Mouse (Mus musculus) gastrocnemius, adult 18-20 months (tissue): Measurements from ENCODE around the gene Pex5. TPM values are rescaled to one million over a fixed set of nuclear protein-coding genes. Genes with fewer than 3 reads are reported as not detected.
"Not testable (repeated sequence)": the region's sequence is repeated elsewhere in the genome, so short reads cannot be mapped to it uniquely, and the experiment has no call there.

Source experiments
- DNase-seq: peaks from one replicate; pipeline ENCODE4 v3.0.0; 2021; ENCODE audit warnings: low spot score
- total RNA-seq, 2 experiments: library from RNA; stranded (reverse); gene quantifications; 2 replicates each; pipeline ENCODE4 v1.2.3; 2021

Pex5 gene
- total RNA-seq, 2 experiments from 2014 or later, result 20.2 to 20.6 TPM

- peak; percentile 35 for DNase-seq
These were observed 13.1 kb upstream of the Pex5 start for GRCm38 (mm10) chr6:124427791-124428576.

- no peak for DNase-seq
These were observed 12.4 kb upstream of the Pex5 start for GRCm38 (mm10) chr6:124427289-124427688.

- DNase-seq, result no peak
These were observed 11.7 kb upstream of the Pex5 start for GRCm38 (mm10) chr6:124426604-124427003.

DNA sequence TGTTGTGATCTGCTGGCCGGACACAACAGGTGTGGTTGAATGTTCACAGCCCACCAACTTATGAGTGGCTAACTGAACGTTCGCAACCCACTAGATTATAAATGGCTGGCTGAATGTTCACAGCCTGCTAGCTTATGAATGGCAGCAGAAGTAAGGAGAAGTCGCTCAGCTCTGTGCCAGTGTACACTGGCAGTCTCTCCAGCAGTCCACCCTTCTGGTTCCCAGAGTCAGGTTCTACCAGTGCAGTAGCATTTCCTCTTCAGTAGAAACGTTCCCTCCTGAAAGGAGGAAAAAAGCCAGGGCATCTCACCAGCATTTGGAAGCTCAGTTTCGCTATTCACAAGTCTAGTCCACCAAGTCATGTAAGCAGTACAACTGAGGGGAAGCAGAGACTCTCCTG lies 10.7 kb upstream of the Pex5 start:
- DNase-seq, result no peak

DNA sequence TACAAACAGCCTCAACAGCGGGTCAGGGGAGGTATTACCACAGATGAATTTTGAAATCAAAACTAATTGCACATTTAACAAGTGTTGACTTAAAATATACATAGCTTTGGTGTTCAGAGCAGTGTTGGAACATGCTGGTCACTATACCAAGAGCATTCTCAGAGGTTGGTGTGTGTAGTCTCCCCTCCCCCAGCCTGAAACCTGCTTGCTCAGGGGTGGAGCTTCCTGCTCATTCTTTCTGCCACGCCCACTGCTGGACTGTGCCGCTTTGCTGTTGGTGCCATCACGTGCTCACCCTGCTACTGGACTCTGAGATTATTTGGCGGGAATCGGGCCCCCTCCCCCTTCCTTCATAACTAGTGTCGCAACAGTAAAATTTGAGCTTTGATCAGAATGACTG lies 10.2 kb upstream of the Pex5 start:
- DNase-seq, result not testable (repeated sequence)

DNA sequence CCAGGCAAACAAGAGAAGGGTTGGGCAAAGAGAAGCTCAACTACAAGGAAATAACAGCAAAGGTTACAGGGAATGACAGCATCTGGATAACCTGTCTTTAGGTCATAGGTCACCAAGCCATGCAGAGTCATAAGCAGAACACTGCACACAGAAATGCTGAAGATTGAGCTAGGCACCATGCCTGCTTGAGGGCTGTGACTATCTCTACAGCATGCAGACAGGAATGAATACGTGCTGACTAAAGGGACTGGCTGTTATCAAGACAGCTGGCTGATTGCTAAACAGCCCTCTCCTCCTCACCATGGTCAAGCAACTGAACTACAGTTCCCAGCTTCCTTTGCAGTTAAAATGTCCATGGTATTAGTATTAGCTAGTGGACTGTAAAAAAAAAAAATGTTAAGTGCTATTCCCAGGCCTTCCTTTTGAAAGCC lies 9.2 kb upstream of the Pex5 start:
- DNase-seq, result no peak

GRCm38 (mm10) chr6:124418686-124419085 lies 3.8 kb upstream of the Pex5 start:
- DNase-seq, result no peak

DNA sequence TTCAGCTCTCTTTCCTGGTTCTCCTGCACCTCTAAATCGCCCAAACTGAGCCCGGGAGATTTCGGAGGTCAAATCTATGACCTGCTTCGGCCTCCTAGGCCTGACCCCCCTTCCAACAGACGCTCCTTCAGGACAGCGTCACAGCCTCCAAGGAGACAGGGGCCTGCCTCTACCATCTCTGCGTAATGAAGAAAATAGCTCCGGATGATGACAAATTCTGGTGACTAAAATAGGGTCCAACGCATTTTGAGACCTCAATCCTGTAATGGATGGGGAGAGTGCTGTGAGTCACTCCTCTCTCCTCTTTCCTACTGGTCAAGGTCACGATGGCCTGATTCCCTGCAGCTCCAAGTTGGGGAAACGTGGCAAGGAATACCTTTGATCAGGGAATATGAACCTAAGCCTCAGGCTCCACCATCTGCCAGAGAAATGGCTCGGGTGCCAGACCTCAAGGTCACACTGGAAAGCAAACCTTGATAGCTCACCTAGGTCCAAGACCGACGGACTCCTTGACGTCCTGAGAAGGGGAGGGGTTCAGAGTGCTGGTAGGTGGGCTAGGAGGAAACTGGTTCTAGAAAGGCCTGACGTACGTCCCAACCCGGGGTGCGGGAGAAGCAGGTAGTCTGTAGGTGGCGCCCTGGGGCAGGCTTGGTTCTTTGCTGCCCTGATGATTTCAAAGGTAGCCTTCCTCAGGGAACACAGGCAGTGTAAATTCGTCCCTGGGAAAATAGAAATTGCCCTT lies 651 bp upstream of the Pex5 start:
- peak; percentile 83 for DNase-seq

DNA sequence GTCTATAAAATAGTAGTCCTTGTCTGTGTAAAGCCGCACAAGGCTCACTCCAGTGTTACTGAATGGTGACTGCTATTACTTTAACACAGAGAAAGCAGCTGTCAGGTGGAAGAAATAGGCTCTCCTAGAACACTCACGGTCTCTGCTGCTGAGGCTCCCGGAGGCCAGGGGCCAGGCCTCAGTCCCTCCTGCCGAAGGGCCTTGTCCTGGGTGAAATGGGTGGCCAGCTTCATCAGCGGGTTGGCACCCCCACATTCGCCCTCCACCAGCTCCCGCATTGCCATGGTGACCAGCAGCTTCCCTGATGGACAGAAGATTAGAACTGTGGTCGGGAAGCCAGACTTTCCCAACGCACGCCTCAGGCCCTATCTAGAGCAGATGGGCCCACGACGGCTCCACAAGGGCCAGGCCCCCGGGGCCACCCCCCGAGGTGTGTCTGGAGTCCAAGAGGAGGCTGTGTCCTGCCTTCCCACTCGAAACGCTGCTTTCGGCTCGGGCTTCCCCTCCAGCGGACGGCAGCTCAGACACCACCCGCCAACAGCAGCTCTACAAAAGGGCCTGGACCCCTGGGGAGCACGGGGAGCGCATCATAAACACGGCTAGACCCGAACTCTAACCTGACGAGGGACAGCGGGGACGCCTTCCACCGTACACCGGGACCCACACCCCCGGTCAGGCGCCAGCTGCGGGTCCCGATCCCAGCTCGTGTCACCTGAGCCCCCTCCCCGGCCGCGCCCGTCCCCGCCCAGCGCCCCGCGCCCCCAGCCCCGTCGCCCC lies 529 bp downstream of the Pex5 start:
- peak; percentile 15 for DNase-seq

DNA sequence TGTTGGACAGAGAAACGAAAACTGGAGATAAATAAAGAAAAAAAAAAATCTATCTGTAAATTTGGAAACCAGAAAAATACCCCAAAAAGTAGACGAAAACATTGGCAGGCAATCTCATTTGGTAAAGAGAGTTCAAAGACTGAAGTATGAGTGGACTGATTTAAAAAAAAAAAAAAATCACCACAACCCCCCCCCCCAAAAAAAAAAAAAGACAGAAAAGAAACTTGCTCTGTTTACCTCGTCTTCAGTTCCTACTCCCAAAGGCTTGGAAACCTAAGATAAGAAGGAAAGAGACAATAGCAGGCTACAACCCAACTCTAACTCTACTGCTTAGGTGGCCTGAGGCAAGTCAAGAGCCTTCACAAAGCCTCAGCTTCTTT lies 1.1 kb downstream of the Pex5 start:
- DNase-seq, result no peak

DNA sequence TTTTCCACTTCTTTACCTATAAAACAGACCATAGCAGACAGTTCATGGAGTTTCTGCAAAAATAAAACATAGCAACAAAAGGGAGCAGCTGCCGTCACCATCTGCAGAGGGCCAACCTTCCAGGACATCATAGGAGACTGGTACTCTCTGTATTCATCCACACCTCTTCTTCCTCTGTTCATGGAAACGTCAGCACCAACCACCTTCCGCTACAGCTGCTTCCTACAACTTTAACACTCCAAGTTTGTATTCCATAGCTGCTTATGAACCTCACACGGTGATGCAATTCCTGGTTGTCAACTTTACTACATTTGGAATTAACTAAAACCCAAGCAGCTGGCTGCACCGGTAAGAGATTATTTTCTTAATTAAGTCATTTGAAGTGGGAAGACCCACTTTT lies 6.5 kb downstream of the Pex5 start:
- no peak for DNase-seq

DNA sequence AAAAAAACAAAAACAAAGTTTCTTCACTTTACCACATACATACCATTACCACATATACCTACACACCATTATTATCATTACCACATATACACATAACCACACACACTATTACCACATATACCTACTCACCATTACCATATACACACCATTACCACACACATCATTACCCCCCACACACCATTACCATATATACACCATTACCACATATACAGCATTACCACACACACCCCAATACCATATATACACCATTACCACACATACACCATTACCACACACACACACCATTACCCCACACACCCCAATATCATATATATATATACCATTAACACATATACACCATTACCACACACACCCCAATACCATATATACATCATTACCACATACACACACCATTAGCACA lies 7.7 kb downstream of the Pex5 start:
- no peak for DNase-seq

DNA sequence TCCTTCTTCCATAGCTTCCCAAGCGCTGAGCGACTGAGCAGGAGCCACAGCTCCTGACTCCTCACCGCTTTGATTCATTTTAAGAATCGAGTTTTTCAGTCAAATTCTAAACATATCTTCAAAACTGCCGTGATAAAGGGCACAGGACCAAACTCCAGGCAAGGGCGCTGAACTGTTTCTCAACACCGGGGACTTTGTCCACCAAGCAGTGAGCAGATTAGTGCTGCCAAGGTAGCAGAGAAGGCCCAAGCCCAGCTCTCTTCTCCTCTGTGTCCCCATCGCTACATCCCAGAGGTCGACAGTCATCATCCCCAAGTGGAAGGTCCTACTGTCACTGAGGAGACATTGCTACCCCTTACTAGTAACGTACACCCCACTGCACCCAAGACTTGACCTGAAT lies 8.5 kb downstream of the Pex5 start:
- no peak for DNase-seq

DNA sequence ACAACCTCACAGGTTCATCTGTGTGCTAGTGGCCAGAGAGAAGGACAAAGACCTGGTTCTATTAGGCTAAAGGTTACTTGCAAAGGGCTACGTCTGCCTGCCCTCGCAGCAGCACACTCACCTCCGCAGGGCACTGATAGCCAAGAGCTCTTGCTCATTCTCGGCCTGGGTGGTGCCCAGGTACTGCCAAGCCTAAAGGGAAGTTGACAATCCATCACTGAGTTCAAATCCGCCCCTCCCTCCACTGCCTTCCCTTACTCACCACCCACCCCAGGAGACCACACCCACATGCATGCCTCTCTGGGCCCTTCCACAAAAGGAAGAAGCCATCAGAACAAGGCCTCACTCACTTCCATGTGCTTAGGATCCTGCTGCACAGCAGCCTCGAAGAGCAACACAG lies 15.1 kb downstream of the Pex5 start:
- no peak for DNase-seq

- DNase-seq, result not testable (repeated sequence)
These were observed 19.9 kb downstream of the Pex5 start for GRCm38 (mm10) chr6:124394991-124395390.

- DNase-seq, result no peak
These were observed 34.7 kb downstream of the Pex5 start for GRCm38 (mm10) chr6:124380142-124380541.

- DNase-seq, result peak; percentile 59
These were observed 35.5 kb downstream of the Pex5 start for GRCm38 (mm10) chr6:124379331-124379730.

GRCm38 (mm10) chr6:124377494-124378255 lies 37.2 kb downstream of the Pex5 start:
- no peak for DNase-seq

- no peak for DNase-seq
These were observed 38.6 kb downstream of the Pex5 start for GRCm38 (mm10) chr6:124376311-124376710.

DNA sequence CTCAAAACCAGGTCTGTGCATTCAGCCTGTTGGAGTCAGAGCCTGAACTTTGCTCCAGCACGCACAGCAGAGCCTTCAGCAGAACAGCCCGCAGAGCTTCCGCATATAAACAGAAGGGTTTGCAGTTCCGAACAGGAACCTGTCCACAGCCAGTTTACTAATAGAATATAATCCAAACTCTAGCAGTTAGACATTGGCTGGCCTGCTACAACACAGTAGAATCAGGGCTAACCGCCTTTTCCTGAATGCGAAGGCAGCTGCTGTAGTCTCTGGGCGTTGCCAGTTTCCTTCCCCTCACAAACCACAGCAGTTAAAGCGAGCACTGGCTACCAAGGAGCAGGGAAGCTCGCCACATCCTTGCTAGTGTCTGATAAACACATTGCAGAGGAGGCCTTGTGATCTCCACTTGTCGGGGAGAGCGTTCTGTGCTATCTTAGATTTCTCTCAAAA lies 39.4 kb downstream of the Pex5 start:
- DNase-seq, result peak; percentile 38

- no peak for DNase-seq
These were observed 40.2 kb downstream of the Pex5 start for GRCm38 (mm10) chr6:124374683-124375082.
